Mouse (Mus musculus) CH12.LX (cell line): Measurements from ENCODE around the gene Phgdh. TPM values are rescaled to one million over a fixed set of nuclear protein-coding genes. Genes with fewer than 3 reads are reported as not detected.
A peak's percentile ranks its signal among the peaks of the same experiment; 100 is the strongest.

Source experiments
- DNase-seq: peaks from one replicate; pipeline ENCODE4 v3.0.0-alpha.2; 2013; ENCODE audit errors: extremely low read depth
- H3K27ac ChIP-seq: 2 replicates; pipeline ENCODE4 v1.5.1; 2012; ENCODE audit warnings: low read depth, mild to moderate bottlenecking, control low read depth, moderate library complexity; ENCODE audit not compliant: insufficient read depth
- H3K27me3 ChIP-seq: replicated peaks from 2 replicates; pipeline ENCODE3; 2012; ENCODE audit warnings: inconsistent platforms
- H3K36me3 ChIP-seq, 2 experiments: replicated peaks in 1 of 2; 2 replicates each; pipeline versions ENCODE3 to v1.6.1; 2012; ENCODE audit warnings: inconsistent platforms in 1 of 2, low read length in 1 of 2, mild to moderate bottlenecking in 1 of 2, mixed read lengths in 1 of 2, moderate library complexity in 1 of 2; ENCODE audit not compliant: control insufficient read depth in 1 of 2, insufficient read depth in 1 of 2
- H3K4me1 ChIP-seq, 2 experiments: 2 replicates each; pipeline ENCODE4 v1.6.1; 2012; ENCODE audit warnings: inconsistent platforms in 1 of 2, moderate library complexity in 1 of 2; ENCODE audit not compliant: insufficient read depth in 2 of 2, control insufficient read depth in 1 of 2
- H3K4me2 ChIP-seq: 2 replicates; pipeline ENCODE4 v1.6.1; 2012; ENCODE audit warnings: low read depth, mild to moderate bottlenecking, control low read depth; ENCODE audit not compliant: poor library complexity, insufficient read depth, severe bottlenecking
- H3K4me3 ChIP-seq, 3 experiments: fragments of 150-350 bp in 1 of 3; sonication (generic) in 1 of 3; replicated peaks in 1 of 3; 2 replicates each; pipeline versions ENCODE3 to v1.5.1; 2011 to 2012; ENCODE audit warnings: low read depth in 2 of 3, low read length in 2 of 3, mild to moderate bottlenecking in 2 of 3, moderate library complexity in 2 of 3, control low read depth in 1 of 3, improper control_type of control experiment in 1 of 3, inconsistent platforms in 1 of 3, mixed read lengths in 1 of 3; ENCODE audit not compliant: poor library complexity in 1 of 3
- H3K79me2 ChIP-seq: replicated peaks from 2 replicates; pipeline ENCODE4 v1.6.1; 2012; ENCODE audit warnings: mild to moderate bottlenecking, moderate library complexity; ENCODE audit not compliant: control insufficient read depth, poor library complexity, insufficient read depth, severe bottlenecking; ENCODE audit errors: extremely low read depth
- H3K9ac ChIP-seq: 2 replicates; pipeline ENCODE4 v1.6.1; 2012; ENCODE audit warnings: low read depth, mild to moderate bottlenecking, control low read depth, moderate library complexity; ENCODE audit not compliant: insufficient read depth
- H3K9me3 ChIP-seq: replicated peaks from 2 replicates; pipeline ENCODE3; 2012; ENCODE audit warnings: low read length, inconsistent platforms, mixed read lengths
- BHLHE40 ChIP-seq: IDR thresholded peaks from 2 replicates; pipeline ENCODE4 v1.6.1; 2011; ENCODE audit warnings: mild to moderate bottlenecking, low read depth, low read length, improper control_type of control experiment
- CTCF ChIP-seq, 2 experiments: IDR thresholded peaks in 1 of 2; conservative IDR thresholded peaks in 1 of 2; 2 replicates each; pipeline ENCODE4 v1.5.1; 2011 to 2012; ENCODE audit warnings: low read depth in 2 of 2, low read length in 2 of 2, improper control_type of control experiment in 1 of 2, inconsistent platforms in 1 of 2, mild to moderate bottlenecking in 1 of 2, moderate library complexity in 1 of 2
- ETS1 ChIP-seq: conservative IDR thresholded peaks from 2 replicates; pipeline ENCODE4 v1.6.1; 2012; ENCODE audit warnings: low read depth, mild to moderate bottlenecking, inconsistent platforms, low read length, improper control_type of control experiment, moderate library complexity
- GABPA ChIP-seq: IDR thresholded peaks from 2 replicates; pipeline ENCODE4 v1.6.1; 2012; ENCODE audit warnings: low read depth, low read length, improper control_type of control experiment, inconsistent platforms; ENCODE audit not compliant: insufficient replicate concordance
- IRF4 ChIP-seq: IDR thresholded peaks from 2 replicates; pipeline ENCODE4 v1.6.1; 2014; ENCODE audit warnings: low read depth, mild to moderate bottlenecking, inconsistent platforms, low read length, improper control_type of control experiment
- JUND ChIP-seq: conservative IDR thresholded peaks from 2 replicates; pipeline ENCODE4 v1.6.1; 2011; ENCODE audit warnings: low read depth, low read length, improper control_type of control experiment
- MAFK ChIP-seq: IDR thresholded peaks from 2 replicates; pipeline ENCODE4 v1.6.1; 2011; ENCODE audit warnings: low read length, improper control_type of control experiment; ENCODE audit not compliant: insufficient replicate concordance
- MYC ChIP-seq: IDR thresholded peaks from 2 replicates; pipeline ENCODE4 v1.6.1; 2011; ENCODE audit warnings: low read depth, mild to moderate bottlenecking, improper control_type of control experiment, low read length
- NRF1 ChIP-seq: IDR thresholded peaks from 2 replicates; pipeline ENCODE4 v1.6.1; 2014; ENCODE audit warnings: low read depth, mild to moderate bottlenecking, inconsistent platforms, low read length, improper control_type of control experiment, moderate library complexity
- PAX5 ChIP-seq: IDR thresholded peaks from 2 replicates; pipeline ENCODE4 v1.6.1; 2012; ENCODE audit warnings: low read length, inconsistent platforms, mixed read lengths
- POLR2A ChIP-seq: IDR thresholded peaks from 2 replicates; pipeline ENCODE4 v1.6.1; 2011; ENCODE audit warnings: low read depth, mild to moderate bottlenecking, improper control_type of control experiment, low read length
- RAD21 ChIP-seq: IDR thresholded peaks from 2 replicates; pipeline ENCODE4 v1.6.1; 2011; ENCODE audit warnings: low read depth, mild to moderate bottlenecking, low read length, improper control_type of control experiment, moderate library complexity
- RCOR1 ChIP-seq: conservative IDR thresholded peaks from 2 replicates; pipeline ENCODE4 v1.6.1; 2012; ENCODE audit warnings: low read depth, mild to moderate bottlenecking, inconsistent platforms, low read length, improper control_type of control experiment
- SMC3 ChIP-seq: IDR thresholded peaks from 2 replicates; pipeline ENCODE4 v1.6.1; 2011; ENCODE audit warnings: low read depth, low read length, improper control_type of control experiment
- USF2 ChIP-seq: conservative IDR thresholded peaks from 2 replicates; pipeline ENCODE4 v1.6.1; 2011; ENCODE audit warnings: low read depth, low read length, improper control_type of control experiment
- ZC3H11A ChIP-seq: IDR thresholded peaks from 2 replicates; pipeline ENCODE4 v1.6.1; 2012; ENCODE audit warnings: low read depth, mild to moderate bottlenecking, inconsistent platforms, low read length, improper control_type of control experiment
- ZKSCAN1 ChIP-seq: IDR thresholded peaks from 2 replicates; pipeline ENCODE4 v1.6.1; 2012; ENCODE audit warnings: low read depth, inconsistent platforms, low read length, improper control_type of control experiment, borderline replicate concordance
- ZNF384 ChIP-seq: IDR thresholded peaks from 2 replicates; pipeline ENCODE4 v1.6.1; 2012; ENCODE audit warnings: low read depth, low read length, improper control_type of control experiment, inconsistent platforms
- dilution Hi-C: fragments of 300-500 bp; cut with MboI; formaldehyde crosslinking; loops from 2 replicates; pipeline ENCODE4 v1.14.3; 2020; ENCODE audit warnings: low sequenced_read_pairs; ENCODE audit not compliant: extremely low pct_unique_long_range_greater_than_20kb, extremely low pct_ligation_motif_present
- in situ Hi-C: fragments of 300-500 bp; cut with MboI; formaldehyde crosslinking; loops from 3 replicates; pipeline ENCODE4 v1.14.3; 2019; ENCODE audit warnings: low sequenced_read_pairs, low pct_ligation_motif_present, low pct_unique_long_range_greater_than_20kb, mixed read lengths
- polyA plus RNA-seq: library from polyadenylated mRNA; unstranded; fragments of >175 nt; gene quantifications from 2 replicates; pipeline ENCODE4 v1.2.1, GENCODE M21; 2012; ENCODE audit warnings: low read depth; ENCODE audit not compliant: insufficient read length
- total RNA-seq, 2 experiments: library from RNA; depleted of rRNA; stranded (reverse); fragments of 300-350 nt in 1 of 2; fragments of >200 nt in 1 of 2; gene quantifications; 2 replicates each; pipeline ENCODE4 v1.2.3; 2012 to 2014

The Phgdh gene
- total and polyA plus RNA-seq, 3 experiments: 543 to 631 (median 587) TPM

- in situ Hi-C loops: no loop called here
- H3K36me3 ChIP-seq: no peaks in the 10 kb centered on the region
- H3K27me3 ChIP-seq: peaks cover 2% of the 10 kb centered on the region
- H3K79me2 ChIP-seq: no peaks in the 10 kb centered on the region
- no peak overlapping the region for H3K9ac ChIP-seq
- no peak overlapping the region for H3K4me3 ChIP-seq
- dilution Hi-C loops: no loop called here
- peaks cover 2 to 8% of the 10 kb centered on the region in 2 experiments; a peak in 3 of 4 replicates for H3K4me1 ChIP-seq
- DNase-seq: no peak
- H3K4me2 ChIP-seq: no peak overlapping the region
- no peaks in the 10 kb centered on the region for H3K9me3 ChIP-seq
- H3K27ac ChIP-seq: no peak overlapping the region
- no peak for TF ChIP-seq POLR2A
- no peak for TF ChIP-seq GABPA
- no peak for TF ChIP-seq MYC
- TF ChIP-seq JUND: no peak
- TF ChIP-seq USF2: no peak
- no peak for TF ChIP-seq PAX5
- no peak for TF ChIP-seq RCOR1
- TF ChIP-seq ZC3H11A: no peak
Observed at GRCm38 (mm10) chr3:98356026-98356365, 16.2 kb upstream of the Phgdh start.

- no peaks in the 10 kb centered on the region for H3K9me3 ChIP-seq
- no peaks in the 10 kb centered on the region for H3K79me2 ChIP-seq
- no peak overlapping the region for H3K9ac ChIP-seq
- H3K4me3 ChIP-seq: no peak overlapping the region
- dilution Hi-C loops: no loop called here
- no peak overlapping the region for H3K27ac ChIP-seq
- in situ Hi-C loops: no loop called here
- H3K4me1 ChIP-seq: peaks cover 2 to 8% of the 10 kb centered on the region in 2 experiments; a peak in 3 of 4 replicates
- TF ChIP-seq CTCF (conservative IDR thresholded peaks at IDR 0.05 in 1 of 2, IDR thresholded peaks at IDR 0.05 in 1 of 2; ENCODE audit: low read depth in 2 of 2, low read length in 2 of 2): peak in 1 of 2 experiments; percentile 43; a peak in 2 of 4 replicates
- no peak for TF ChIP-seq IRF4
- TF ChIP-seq SMC3: peak; percentile 24
- TF ChIP-seq ZKSCAN1: no peak
- no peak for TF ChIP-seq NRF1
- peak; percentile 35 for TF ChIP-seq BHLHE40
- TF ChIP-seq, all 38 proteins: peak for 3
- Histone ChIP-seq H3K27me3 (peaks cover 2% of the 10 kb centered on the region), H3K36me3 (no peaks in the 10 kb centered on the region), H3K4me2 (no peak overlapping the region)
- DNase-seq: no peak
Observed at GRCm38 (mm10) chr3:98355344-98356025, 15.7 kb upstream of the Phgdh start.

- TF ChIP-seq MAFK: no peak
- TF ChIP-seq ZNF384: peak; percentile 98
- TF ChIP-seq SMC3: peak; percentile 69
- peak; percentile 22 for TF ChIP-seq RAD21
- TF ChIP-seq CTCF (conservative IDR thresholded peaks at IDR 0.05 in 1 of 2, IDR thresholded peaks at IDR 0.05 in 1 of 2; ENCODE audit: low read depth in 2 of 2, low read length in 2 of 2): peak; percentile 25 to 70; a peak in 2 of 4 replicates
- TF ChIP-seq ETS1: no peak
- no peak overlapping the region for H3K4me2 ChIP-seq
- no peak overlapping the region for H3K27ac ChIP-seq
- H3K79me2 ChIP-seq: no peaks in the 10 kb centered on the region
- H3K9me3 ChIP-seq: no peaks in the 10 kb centered on the region
- in situ Hi-C loops: no loop called here
- H3K9ac ChIP-seq: no peak overlapping the region
- dilution Hi-C loops: no loop called here
- H3K27me3 ChIP-seq: peaks cover 3% of the 10 kb centered on the region
- no peaks in the 10 kb centered on the region for H3K36me3 ChIP-seq
- peak; percentile 65 for DNase-seq
- H3K4me1 ChIP-seq: peaks cover 4 to 14% of the 10 kb centered on the region in 2 experiments; a peak in 3 of 4 replicates
- no peak overlapping the region for H3K4me3 ChIP-seq
Observed at GRCm38 (mm10) chr3:98353892-98354291, 14.1 kb upstream of the Phgdh start.
